ENCODE assay signal across 8 mouse cellular contexts in the genomic region with DNA sequence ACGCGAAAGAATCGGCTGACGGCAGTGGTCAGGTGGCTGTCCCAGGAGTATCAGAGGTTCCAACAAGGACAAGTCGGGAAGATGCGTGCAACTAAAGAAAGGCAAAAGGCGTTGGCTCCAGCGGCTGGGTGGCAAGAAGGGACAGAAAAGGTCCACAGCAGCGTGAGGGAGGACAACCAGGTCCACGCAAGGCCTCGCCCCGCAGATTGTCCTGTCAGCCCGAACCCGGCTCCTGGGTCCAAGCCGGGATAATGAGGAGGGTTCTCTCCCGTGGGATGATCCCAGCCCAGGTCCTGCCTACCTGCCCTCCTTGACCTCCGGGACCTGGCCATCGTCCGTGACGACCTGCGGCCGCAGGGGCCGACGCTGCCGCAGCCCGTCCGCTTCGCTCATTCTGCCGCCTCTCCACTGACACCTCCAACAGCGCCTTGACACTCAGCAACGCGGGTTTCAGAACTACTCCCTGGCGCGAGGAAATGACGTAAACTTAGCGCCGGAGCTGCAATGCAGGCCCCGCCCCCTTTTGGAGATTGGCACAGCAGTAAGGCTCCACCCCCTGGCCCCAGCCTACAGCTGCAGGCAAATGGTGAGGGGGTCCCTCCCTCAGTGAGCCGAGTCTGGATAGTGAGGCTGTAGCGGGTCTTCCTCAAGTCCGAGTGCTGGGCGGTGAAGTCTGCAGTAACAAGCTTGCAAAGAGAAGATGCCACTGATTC. TPM values are rescaled to one million over a fixed set of nuclear protein-coding genes. Genes with fewer than 3 reads are reported as not detected.
DNase-seq lines count a peak whose midpoint lies in the region; ATAC-seq and TF ChIP-seq lines count a peak whose summit lies in the region.

TSS of gene Apmap (minus strand) at position 481 of the 713 bp plus-strand sequence.

- no peaks in the 10 kb centered on the region for H3K36me3 ChIP-seq in hindbrain, postnatal 0 days (ENCODE audit: insufficient read depth, low read length)

- TF ChIP-seq CTCF in gastrocnemius, adult 2 months (IDR thresholded peaks at IDR 0.05): 0 out of 2 replicates have a peak, but pooled peaks have one; percentile 10
- TF ChIP-seq CTCF in hindbrain, postnatal 0 days (IDR thresholded peaks at IDR 0.05; ENCODE audit: low read depth): peak; percentile 50
- TF ChIP-seq CTCF in left cerebral cortex, adult 2 months (IDR thresholded peaks at IDR 0.05): peak; percentile 24

- H3K4me3 ChIP-seq in gastrocnemius, adult 2 months: peak within 1 kb of the TSS; percentile 93
- H3K4me3 ChIP-seq in hindbrain, postnatal 0 days (ENCODE audit: low read length): peak within 1 kb of the TSS; percentile 94
- H3K4me3 ChIP-seq in left cerebral cortex, adult 2 months: peak within 1 kb of the TSS; percentile 56

- H3K4me1 ChIP-seq in hindbrain, postnatal 0 days (ENCODE audit: insufficient read depth, low read length): peaks cover 7% of the 10 kb centered on the region; the same call in 1 of the 2 replicates

- intact Hi-C loops in gastrocnemius, adult 2 months (cut with DNase I): loop anchor here (2.0 to 10.0 kb wide), 3 partner anchors 141 to 887 kb away; partner anchors contain the start of genes Abhd12, Entpd6, Gins1 and Nsfl1c
- intact Hi-C loops in left cerebral cortex, adult 2 months (cut with DNase I): loop anchor here (1.0 to 10.0 kb wide), 6 partner anchors 49 to 397 kb away; partner anchors contain the start of gene Entpd6

- no peaks in the 10 kb centered on the region for H3K9me3 ChIP-seq in hindbrain, postnatal 0 days (ENCODE audit: low read length)

- ATAC-seq in hindbrain, postnatal 0 days: peak; percentile 97
- peak; percentile 80 for ATAC-seq in megakaryocyte, adult 5-6 weeks (ENCODE audit: poor library complexity, severe bottlenecking)

- peak within 1 kb of the TSS; percentile 89 for H3K27ac ChIP-seq in gastrocnemius, adult 2 months
- peak within 1 kb of the TSS; percentile 56; the same call in 1 of the 2 replicates for H3K27ac ChIP-seq in hindbrain, postnatal 0 days
- peak within 1 kb of the TSS; percentile 80 for H3K27ac ChIP-seq in left cerebral cortex, adult 2 months

- peak within 1 kb of the TSS; percentile 84 for H3K9ac ChIP-seq in hindbrain, postnatal 0 days (replicated peaks; ENCODE audit: low read length)

- DNase-seq in WW6 (ENCODE audit: low read depth, low spot score): peak; percentile 92
- peak; percentile 93 to 97 for DNase-seq in cerebellum, postnatal 4 days (ENCODE audit: low spot score in 2 of 2)
- DNase-seq in gastrocnemius, adult 2 months: peak; percentile 98
- peak; percentile 99 for DNase-seq in hindbrain, postnatal 0 days (ENCODE audit: low spot score)
- peak; percentile 96 to 98 for DNase-seq in left cerebral cortex, adult 2 months (ENCODE audit: extremely low spot score in 1 of 2, low spot score in 2 of 2)
- peak; percentile 98 for DNase-seq in right cerebral cortex, adult 2 months (ENCODE audit: low spot score in 2 of 2)
- DNase-seq in urinary bladder, postnatal 14 days (ENCODE audit: low spot score): peak; percentile 97

- under 1% methylated on average over 42 of the region's 42 CpGs for WGBS in hindbrain, postnatal 0 days

- no peaks in the 10 kb centered on the region for H3K27me3 ChIP-seq in hindbrain, postnatal 0 days (ENCODE audit: insufficient read depth, low read length)

- peak within 1 kb of the TSS; percentile 86 for H3K4me2 ChIP-seq in hindbrain, postnatal 0 days (ENCODE audit: low read depth, low read length)

RNA-seq across cellular contexts. Expression of gene Apmap, which starts in this region (rescaled TPM):
- 10 to 100 TPM; 16.8 to 21.4 TPM for total RNA-seq in gastrocnemius, adult 2 months (2021)
- 31.1 and 32.6 TPM in 2 replicates for total RNA-seq in hindbrain, postnatal 0 days (2014; rRNA removed)
- 55.6 and 61.6 TPM in 2 replicates for polyA plus RNA-seq in hindbrain, postnatal 0 days (2015; fragmentation: Nextera tagmentation; extraction: Ambion mirVana)
- total RNA-seq in left cerebral cortex, adult 2 months (2021): 10 to 100 TPM; 49.5 to 56.7 TPM
- total RNA-seq in megakaryocyte, adult 5-6 weeks (2015): 22.2 and 25.1 TPM in 2 replicates
- total RNA-seq in megakaryocyte, adult 5-6 weeks (2017): 39.1 and 39.8 TPM in 2 replicates

Comparison
In these comparisons a context has a peak if more than half of its experiments do, and no peak if none do; other contexts are left out.
1. Peak in every context shown above with its lines: DNase-seq, ATAC-seq, H3K4me3 ChIP-seq and H3K27ac ChIP-seq.